13 mouse cellular contexts compared by ENCODE assay signal in the genomic region with DNA sequence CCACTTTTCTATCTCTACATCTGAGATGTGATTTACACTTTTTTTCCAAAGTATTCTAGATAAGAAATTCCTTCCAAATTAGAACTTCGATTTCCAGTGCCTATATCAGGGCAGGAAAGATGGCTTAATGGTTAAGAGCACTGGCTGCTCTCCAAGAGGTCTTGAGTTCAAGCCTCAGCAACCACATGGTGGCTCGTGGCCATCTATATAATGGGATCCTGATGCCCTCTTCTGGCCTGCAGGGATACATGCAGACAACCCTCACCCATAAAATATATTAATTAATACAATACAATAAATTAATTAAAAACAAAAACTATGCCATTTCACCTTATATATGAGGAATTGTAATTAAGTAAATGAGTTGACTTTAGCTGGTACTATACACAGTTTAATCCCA. TPM values are rescaled to one million over a fixed set of nuclear protein-coding genes. Genes with fewer than 3 reads are reported as not detected.
DNase-seq lines count a peak whose midpoint lies in the region; TF ChIP-seq lines count a peak whose summit lies in the region.
"Had no signal": no experiment of that assay in that cellular context is flagged by ENCODE, and none has a peak within 500 bp of the region (broad histone marks: within the 10 kb centered on the region; RNA-seq: fewer than 3 reads in every experiment).

No protein-coding gene starts in this region.

- no peaks in the 10 kb centered on the region for H3K9me3 ChIP-seq in ES-Bruce4 (replicated peaks; ENCODE audit: control insufficient read depth, insufficient read depth, low read length, poor library complexity, severe bottlenecking)
- H3K9me3 ChIP-seq in embryonic facial prominence, embryonic 10.5 days, result no peaks in the 10 kb centered on the region

- DNase-seq in left cerebral cortex, postnatal 4 days, result peak; percentile 1
- no peak for DNase-seq in left cerebral cortex, adult 8-10 months (ENCODE audit: low spot score in 2 of 2)
- DNase-seq in brain, adult 2 months (ENCODE audit: low read depth, low spot score), result peak; percentile 21
- DNase-seq in lung, postnatal 25 days (ENCODE audit: low spot score), result peak; percentile 4
- DNase-seq in frontal cortex, postnatal 14 days (ENCODE audit: low spot score in 2 of 2), result no peak
- DNase-seq in spleen, postnatal 10 days (ENCODE audit: low spot score in 2 of 2), result no peak
- DNase-seq in embryonic facial prominence, embryonic 10.5 days (ENCODE audit: low spot score), result no peak
- DNase-seq: gastrocnemius, postnatal 14 days had no signal

- TF ChIP-seq POLR2A in ES-Bruce4 (IDR thresholded peaks at IDR 0.05; ENCODE audit: insufficient read depth, low read length), result no peak

- no peaks in the 10 kb centered on the region; the same call in 1 of the 2 replicates for H3K36me3 ChIP-seq in ES-Bruce4 (ENCODE audit: control insufficient read depth, insufficient read depth, low read length, poor library complexity, severe bottlenecking)
- no peaks in the 10 kb centered on the region for H3K36me3 ChIP-seq in embryonic facial prominence, embryonic 10.5 days (replicated peaks)

- no peak overlapping the region for H3K27ac ChIP-seq in ES-Bruce4 (ENCODE audit: insufficient read depth, low read length)
- H3K27ac ChIP-seq in embryonic facial prominence, embryonic 10.5 days (replicated peaks), result no peak overlapping the region

- peak; percentile 28 for TF ChIP-seq CTCF in ES-Bruce4 (IDR thresholded peaks at IDR 0.05; ENCODE audit: low read depth, low read length)

- no peaks in the 10 kb centered on the region for H3K27me3 ChIP-seq in ES-Bruce4 (ENCODE audit: control insufficient read depth, insufficient read depth, low read length, poor library complexity, severe bottlenecking)
- peaks cover 84% of the 10 kb centered on the region for H3K27me3 ChIP-seq in embryonic facial prominence, embryonic 10.5 days (replicated peaks; ENCODE audit: low read depth, poor library complexity, severe bottlenecking)

- H3K9ac ChIP-seq in ES-Bruce4 (ENCODE audit: low read depth, poor library complexity, severe bottlenecking), result no peak overlapping the region

- H3K4me3 ChIP-seq in ES-Bruce4 (ENCODE audit: low read depth, low read length), result no peak overlapping the region
- no peak overlapping the region for H3K4me3 ChIP-seq in embryonic facial prominence, embryonic 10.5 days

- TF ChIP-seq EP300 in ES-Bruce4 (IDR thresholded peaks at IDR 0.05; ENCODE audit: insufficient read depth, low read depth, low read length), result no peak

- H3K4me1 ChIP-seq in ES-Bruce4 (ENCODE audit: control insufficient read depth, insufficient read depth, low read length), result no peaks in the 10 kb centered on the region
- no peaks in the 10 kb centered on the region for H3K4me1 ChIP-seq in embryonic facial prominence, embryonic 10.5 days

- intact Hi-C loops in left cerebral cortex, postnatal 4 days (cut with DNase I), result loop anchor here (5.0 kb wide), 1 partner anchor 114 kb away; no protein-coding TSS in a partner anchor

- 75% methylated on average over 2 of the region's 2 CpGs for WGBS in embryonic facial prominence, embryonic 10.5 days

RNA-seq across cellular contexts. Expression of a gene that starts 14.9 kb away (rescaled TPM):
- total RNA-seq in left cerebral cortex, postnatal 4 days (2021), result 1 to 10 TPM; 7.5 to 9.2 TPM
- 10 to 100 TPM; 18.7 to 23.7 (median 22.7) TPM for total RNA-seq in left cerebral cortex, adult 8-10 months (2022)
- polyA plus RNA-seq in ES-Bruce4 (2011; ENCODE audit: insufficient read depth, insufficient read length, low read depth, missing spikeins), result 9.2 and 9.8 TPM in 2 replicates
- 4.4 and 4.5 TPM in 2 replicates for polyA plus RNA-seq in embryonic facial prominence, embryonic 10.5 days (2016; fragmentation: Nextera tagmentation; extraction: Ambion mirVana)

RNA-seq across cellular contexts. Expression of a gene that starts 43.0 kb away (rescaled TPM):
- under 1 TPM in 1 of 2 experiments, not detected in 1; 0.60 TPM for total RNA-seq in left cerebral cortex, postnatal 4 days (2021)
- not detected for total RNA-seq in left cerebral cortex, adult 8-10 months (2022)
- polyA plus RNA-seq in ES-Bruce4 (2011; ENCODE audit: insufficient read depth, insufficient read length, low read depth, missing spikeins), result 0.75 and 0.84 TPM in 2 replicates
- polyA plus RNA-seq in embryonic facial prominence, embryonic 10.5 days (2016; fragmentation: Nextera tagmentation; extraction: Ambion mirVana), result 0.44 TPM in 1 of 2 replicates, not detected in the other
- total RNA-seq: gastrocnemius, postnatal 14 days; heart, postnatal 14 days had no signal
- polyA plus RNA-seq: liver, embryonic 11.5 days had no signal

RNA-seq across cellular contexts. Expression of a gene that starts 50.0 kb away (rescaled TPM):
- total RNA-seq in left cerebral cortex, postnatal 4 days (2021), result not detected
- total RNA-seq in left cerebral cortex, adult 8-10 months (2022), result not detected
- 1.2 and 1.5 TPM in 2 replicates for polyA plus RNA-seq in ES-Bruce4 (2011; ENCODE audit: insufficient read depth, insufficient read length, low read depth, missing spikeins)
- not detected in 2 replicates for polyA plus RNA-seq in embryonic facial prominence, embryonic 10.5 days (2016; fragmentation: Nextera tagmentation; extraction: Ambion mirVana)
- total RNA-seq: gastrocnemius, postnatal 14 days; heart, postnatal 14 days; layer of hippocampus, postnatal 10 days had no signal
- polyA plus RNA-seq: liver, embryonic 11.5 days; stomach, embryonic 14.5 days had no signal

RNA-seq across cellular contexts. Expression of a gene that starts 50.6 kb away (rescaled TPM):
- total RNA-seq in left cerebral cortex, postnatal 4 days (2021), result not detected
- not detected for total RNA-seq in left cerebral cortex, adult 8-10 months (2022)
- not detected in 2 replicates for polyA plus RNA-seq in ES-Bruce4 (2011; ENCODE audit: insufficient read depth, insufficient read length, low read depth, missing spikeins)
- not detected in 2 replicates for polyA plus RNA-seq in embryonic facial prominence, embryonic 10.5 days (2016; fragmentation: Nextera tagmentation; extraction: Ambion mirVana)
- total RNA-seq: gastrocnemius, postnatal 14 days; heart, postnatal 14 days; layer of hippocampus, postnatal 10 days had no signal
- polyA plus RNA-seq: liver, embryonic 11.5 days; stomach, embryonic 14.5 days had no signal

Comparison
In these comparisons a context has a peak if more than half of its experiments do, and no peak if none do; other contexts are left out.
1. DNase-seq: peak in left cerebral cortex, postnatal 4 days (single experiment), brain, adult 2 months (single experiment) and lung, postnatal 25 days (single experiment); none in left cerebral cortex, adult 8-10 months (0 of 2), frontal cortex, postnatal 14 days (0 of 2), spleen, postnatal 10 days (0 of 2) and embryonic facial prominence, embryonic 10.5 days (single experiment).